ENCODE assay signal across 25 mouse cellular contexts in genomic region chr5:142637823-142638222, GRCm38 (mm10). TPM values are rescaled to one million over a fixed set of nuclear protein-coding genes. Genes with fewer than 3 reads are reported as not detected.
DNase-seq lines count a peak whose midpoint lies in the region; ATAC-seq and TF ChIP-seq lines count a peak whose summit lies in the region.
"Had no signal": no experiment of that assay in that cellular context is flagged by ENCODE, and none has a peak within 500 bp of the region (broad histone marks: within the 10 kb centered on the region; RNA-seq: fewer than 3 reads in every experiment).

No protein-coding gene starts in this region.

- TF ChIP-seq CTCF in bone marrow, adult 2 months (IDR thresholded peaks at IDR 0.05; ENCODE audit: control insufficient read depth, insufficient read depth, low read length), result no peak

- H3K27me3 ChIP-seq in intestine, embryonic 16.5 days (replicated peaks; ENCODE audit: control insufficient read depth, insufficient read depth, low read length), result no peaks in the 10 kb centered on the region
- H3K27me3 ChIP-seq in intestine, embryonic 15.5 days (replicated peaks), result no peaks in the 10 kb centered on the region
- H3K27me3 ChIP-seq in liver, embryonic 15.5 days, result no peaks in the 10 kb centered on the region
- H3K27me3 ChIP-seq: forebrain, embryonic 13.5 days; heart, embryonic 15.5 days; hindbrain, embryonic 13.5 days; midbrain, embryonic 15.5 days; neural tube, embryonic 12.5 days had no signal

- ATAC-seq in intestine, embryonic 16.5 days, result 0 out of 2 replicates have a peak, but pooled peaks have one; percentile 26
- ATAC-seq in intestine, embryonic 15.5 days, result no peak; the same call in 1 of the 2 replicates
- peak; percentile 94 for ATAC-seq in erythroid progenitor cell, adult 5-6 weeks (replicated peaks; ENCODE audit: low FRiP score, poor library complexity, severe bottlenecking)
- ATAC-seq in liver, embryonic 15.5 days (ENCODE audit: insufficient read depth), result peak; percentile 97
- ATAC-seq: forebrain, embryonic 13.5 days; inflammation-experienced regulatory T-cells, adult 6 months; lung, postnatal 0 days; midbrain, embryonic 15.5 days had no signal

- H3K4me1 ChIP-seq in intestine, embryonic 16.5 days (ENCODE audit: control insufficient read depth, insufficient read depth, low read length), result peaks cover 4% of the 10 kb centered on the region; the same call in 1 of the 2 replicates
- no peaks in the 10 kb centered on the region for H3K4me1 ChIP-seq in intestine, embryonic 15.5 days (replicated peaks)
- peaks cover 2% of the 10 kb centered on the region; the same call in 1 of the 2 replicates for H3K4me1 ChIP-seq in bone marrow, adult 2 months (ENCODE audit: control insufficient read depth, insufficient read depth, low read length)
- H3K4me1 ChIP-seq in liver, embryonic 15.5 days (replicated peaks), result peaks cover 57% of the 10 kb centered on the region
- H3K4me1 ChIP-seq: forebrain, embryonic 13.5 days; heart, embryonic 15.5 days; midbrain, embryonic 15.5 days; neural tube, embryonic 12.5 days had no signal

- no peak overlapping the region for H3K27ac ChIP-seq in intestine, embryonic 16.5 days (ENCODE audit: low read length)
- H3K27ac ChIP-seq in intestine, embryonic 15.5 days, result no peak overlapping the region
- H3K27ac ChIP-seq in bone marrow, adult 2 months (ENCODE audit: control insufficient read depth, insufficient read depth, low read depth, low read length, poor library complexity), result peak overlapping the region; percentile 12; the same call in 1 of the 2 replicates
- H3K27ac ChIP-seq in liver, embryonic 15.5 days (replicated peaks), result peak overlapping the region; percentile 77
- H3K27ac ChIP-seq: forebrain, embryonic 13.5 days; heart, embryonic 15.5 days; hindbrain, embryonic 13.5 days; layer of hippocampus, adult 2 months; midbrain, embryonic 15.5 days; neural tube, embryonic 12.5 days had no signal

- peaks cover 8% of the 10 kb centered on the region; the same call in 1 of the 2 replicates for H3K36me3 ChIP-seq in intestine, embryonic 16.5 days (ENCODE audit: control insufficient read depth, insufficient read depth, low read length)
- H3K36me3 ChIP-seq in intestine, embryonic 15.5 days, result peaks cover 7% of the 10 kb centered on the region
- H3K36me3 ChIP-seq in liver, embryonic 15.5 days (replicated peaks), result peaks cover 97% of the 10 kb centered on the region

- no peaks in the 10 kb centered on the region for H3K9me3 ChIP-seq in intestine, embryonic 16.5 days (ENCODE audit: control insufficient read depth, low read length)
- no peaks in the 10 kb centered on the region for H3K9me3 ChIP-seq in intestine, embryonic 15.5 days
- H3K9me3 ChIP-seq in liver, embryonic 15.5 days (replicated peaks), result no peaks in the 10 kb centered on the region
- H3K9me3 ChIP-seq: forebrain, embryonic 13.5 days; heart, embryonic 15.5 days; hindbrain, embryonic 13.5 days; midbrain, embryonic 15.5 days; neural tube, embryonic 12.5 days had no signal

- H3K4me3 ChIP-seq in intestine, embryonic 16.5 days (ENCODE audit: low read length), result no peak overlapping the region
- no peak overlapping the region for H3K4me3 ChIP-seq in intestine, embryonic 15.5 days (replicated peaks)
- H3K4me3 ChIP-seq in bone marrow, adult 2 months (replicated peaks; ENCODE audit: control insufficient read depth, low read depth, low read length), result no peak overlapping the region
- H3K4me3 ChIP-seq in liver, embryonic 15.5 days (replicated peaks), result no peak overlapping the region
- H3K4me3 ChIP-seq: forebrain, embryonic 13.5 days; heart, embryonic 15.5 days; hindbrain, embryonic 13.5 days; layer of hippocampus, adult 2 months; midbrain, embryonic 15.5 days; neural tube, embryonic 12.5 days had no signal

- 93% methylated on average over 5 of the region's 5 CpGs for WGBS in intestine, embryonic 16.5 days
- WGBS in intestine, embryonic 15.5 days, result 92% methylated on average over 5 of the region's 5 CpGs
- 64% methylated on average over 5 of the region's 5 CpGs for WGBS in bone marrow, adult 2 months
- WGBS in liver, embryonic 15.5 days (ENCODE audit: insufficient replicate concordance), result 32% methylated on average over 5 of the region's 5 CpGs

- DNase-seq in adrenal gland, postnatal 10 days, result no peak
- DNase-seq in yolk sac, embryonic 10.5 days (ENCODE audit: low spot score), result no peak
- no peak for DNase-seq in urinary bladder, postnatal 25 days (ENCODE audit: low spot score)
- DNase-seq: adrenal gland, postnatal 14 days; cerebellum, adult 11 months; cerebellum, adult 9-11 months; heart, postnatal 36 days; kidney, adult 9 months; kidney, postnatal 25 days; layer of hippocampus, postnatal 36 days; right cerebral cortex, postnatal 14 days had no signal

- no peak overlapping the region for H3K9ac ChIP-seq in intestine, embryonic 16.5 days (ENCODE audit: low read depth, low read length)
- H3K9ac ChIP-seq in intestine, embryonic 15.5 days, result no peak overlapping the region
- H3K9ac ChIP-seq in liver, embryonic 15.5 days, result no peak overlapping the region
- H3K9ac ChIP-seq: forebrain, embryonic 13.5 days; heart, embryonic 15.5 days; hindbrain, embryonic 13.5 days; midbrain, embryonic 15.5 days; neural tube, embryonic 12.5 days had no signal

- H3K4me2 ChIP-seq in intestine, embryonic 16.5 days (ENCODE audit: low read depth, low read length), result no peak overlapping the region
- no peak overlapping the region for H3K4me2 ChIP-seq in intestine, embryonic 15.5 days (replicated peaks)
- peak overlapping the region; percentile 44 for H3K4me2 ChIP-seq in liver, embryonic 15.5 days
- H3K4me2 ChIP-seq: forebrain, embryonic 13.5 days; heart, embryonic 15.5 days; hindbrain, embryonic 13.5 days; midbrain, embryonic 15.5 days; neural tube, embryonic 12.5 days had no signal

- no peak for TF ChIP-seq POLR2A in bone marrow, adult 2 months (IDR thresholded peaks at IDR 0.05; ENCODE audit: borderline replicate concordance, control insufficient read depth, low read depth, low read length)

RNA-seq across cellular contexts. Expression of gene Wipi2, which starts 10.3 kb away (rescaled TPM):
- 33.6 and 33.8 TPM in 2 replicates for polyA plus RNA-seq in intestine, embryonic 16.5 days (2015; fragmentation: Nextera tagmentation; extraction: Ambion mirVana)
- polyA plus RNA-seq in intestine, embryonic 15.5 days (2015; fragmentation: Nextera tagmentation; extraction: Ambion mirVana), result 37.5 and 37.8 TPM in 2 replicates
- polyA plus RNA-seq in bone marrow, adult 2 months (2011; ENCODE audit: insufficient read depth, insufficient read length, low replicate concordance, missing spikeins), result 29.4 and 41.8 TPM in 2 replicates
- 42.9 and 54.5 TPM in 2 replicates for total RNA-seq in erythroid progenitor cell, adult 5-6 weeks (2015; ENCODE audit: low replicate concordance)
- 67.9 and 91.3 TPM in 2 replicates for total RNA-seq in erythroid progenitor cell, adult 5-6 weeks (2017; ENCODE audit: low replicate concordance)
- polyA plus RNA-seq in liver, embryonic 15.5 days (2015; fragmentation: Nextera tagmentation; extraction: Ambion mirVana), result 34.3 and 34.7 TPM in 2 replicates
- total RNA-seq in adrenal gland, postnatal 10 days (2021), result 100 to 1,000 TPM in 1 of 2 experiments, 10 to 100 TPM in 1; 93.6 to 102 TPM

RNA-seq across cellular contexts. Expression of gene Mmd2, which starts 29.2 kb away (rescaled TPM):
- polyA plus RNA-seq in intestine, embryonic 16.5 days (2015; fragmentation: Nextera tagmentation; extraction: Ambion mirVana), result 1.6 and 1.7 TPM in 2 replicates
- 1.7 and 2.0 TPM in 2 replicates for polyA plus RNA-seq in intestine, embryonic 15.5 days (2015; fragmentation: Nextera tagmentation; extraction: Ambion mirVana)
- polyA plus RNA-seq in bone marrow, adult 2 months (2011; ENCODE audit: insufficient read depth, insufficient read length, low replicate concordance, missing spikeins), result not detected in 2 replicates
- not detected in 2 replicates for total RNA-seq in erythroid progenitor cell, adult 5-6 weeks (2015; ENCODE audit: low replicate concordance)
- total RNA-seq in erythroid progenitor cell, adult 5-6 weeks (2017; ENCODE audit: low replicate concordance), result not detected in 2 replicates
- polyA plus RNA-seq in liver, embryonic 15.5 days (2015; fragmentation: Nextera tagmentation; extraction: Ambion mirVana), result 18.7 and 22.0 TPM in 2 replicates
- 10 to 100 TPM; 46.5 to 54.0 TPM for total RNA-seq in adrenal gland, postnatal 10 days (2021)
- total RNA-seq: gastrocnemius, adult 18-20 months had no signal
- polyA plus RNA-seq: inflammation-experienced regulatory T-cells, adult 6 months; lung, postnatal 0 days had no signal

RNA-seq across cellular contexts. Expression of gene Slc29a4, which starts 54.5 kb away (rescaled TPM):
- polyA plus RNA-seq in intestine, embryonic 16.5 days (2015; fragmentation: Nextera tagmentation; extraction: Ambion mirVana), result 5.8 and 6.9 TPM in 2 replicates
- polyA plus RNA-seq in intestine, embryonic 15.5 days (2015; fragmentation: Nextera tagmentation; extraction: Ambion mirVana), result 6.3 and 8.4 TPM in 2 replicates
- polyA plus RNA-seq in bone marrow, adult 2 months (2011; ENCODE audit: insufficient read depth, insufficient read length, low replicate concordance, missing spikeins), result not detected in 2 replicates
- not detected in 2 replicates for total RNA-seq in erythroid progenitor cell, adult 5-6 weeks (2015; ENCODE audit: low replicate concordance)
- total RNA-seq in erythroid progenitor cell, adult 5-6 weeks (2017; ENCODE audit: low replicate concordance), result not detected in 2 replicates
- 0.17 and 0.30 TPM in 2 replicates for polyA plus RNA-seq in liver, embryonic 15.5 days (2015; fragmentation: Nextera tagmentation; extraction: Ambion mirVana)
- 10 to 100 TPM; 17.2 to 24.0 TPM for total RNA-seq in adrenal gland, postnatal 10 days (2021)

Comparison
In these comparisons a context has a peak if more than half of its experiments do, and no peak if none do; other contexts are left out.
1. H3K27ac ChIP-seq: peak in bone marrow, adult 2 months (single experiment) and liver, embryonic 15.5 days (single experiment); none in intestine, embryonic 16.5 days (single experiment) and intestine, embryonic 15.5 days (single experiment).